12 mouse cellular contexts compared by ENCODE assay signal in genomic region chr19:12564197-12564596, GRCm38 (mm10). TPM values are rescaled to one million over a fixed set of nuclear protein-coding genes. Genes with fewer than 3 reads are reported as not detected.
"Had no signal": no experiment of that assay in that cellular context is flagged by ENCODE, and none has a peak within 500 bp of the region (broad histone marks: within the 10 kb centered on the region; RNA-seq: fewer than 3 reads in every experiment).

No protein-coding gene starts in this region.

- H3K36me3 ChIP-seq: limb, embryonic 13.5 days had no signal

- H3K9ac ChIP-seq: limb, embryonic 13.5 days; liver, embryonic 14.5 days had no signal

- H3K4me1 ChIP-seq: limb, embryonic 13.5 days; megakaryocyte, embryonic 14.5 days had no signal

- H3K27ac ChIP-seq: limb, embryonic 13.5 days; liver, embryonic 14.5 days had no signal

- H3K4me3 ChIP-seq: limb, embryonic 13.5 days; megakaryocyte, embryonic 14.5 days had no signal

- DNase-seq: kidney, adult 8-10 months; kidney, postnatal 25 days; lung, adult 18-20 months; thymus, postnatal 4 days had no signal

- H3K9me3 ChIP-seq: limb, embryonic 13.5 days; megakaryocyte, embryonic 14.5 days had no signal

- ATAC-seq: intestine, postnatal 0 days; midbrain, embryonic 16.5 days had no signal

- H3K27me3 ChIP-seq: limb, embryonic 13.5 days; megakaryocyte, embryonic 14.5 days had no signal

- H3K4me2 ChIP-seq: limb, embryonic 13.5 days; midbrain, embryonic 11.5 days had no signal

RNA-seq across cellular contexts. Expression of gene Gm4952, which starts 35.6 kb away (rescaled TPM):
- total RNA-seq: layer of hippocampus, postnatal 25 days; left cerebral cortex, postnatal 36 days had no signal
- polyA plus RNA-seq: midbrain, embryonic 11.5 days; midbrain, embryonic 16.5 days had no signal
